Mouse (Mus musculus): ENCODE results near the gene Sh3bp1.

Gene Sh3bp1

GRCm38 (mm10) chr15:78899740-78900584, at the start of gene Sh3bp1:
TSS of gene Sh3bp1 (plus strand) at chr15:78899768.
- peak; percentile 86 for DNase-seq

DNA sequence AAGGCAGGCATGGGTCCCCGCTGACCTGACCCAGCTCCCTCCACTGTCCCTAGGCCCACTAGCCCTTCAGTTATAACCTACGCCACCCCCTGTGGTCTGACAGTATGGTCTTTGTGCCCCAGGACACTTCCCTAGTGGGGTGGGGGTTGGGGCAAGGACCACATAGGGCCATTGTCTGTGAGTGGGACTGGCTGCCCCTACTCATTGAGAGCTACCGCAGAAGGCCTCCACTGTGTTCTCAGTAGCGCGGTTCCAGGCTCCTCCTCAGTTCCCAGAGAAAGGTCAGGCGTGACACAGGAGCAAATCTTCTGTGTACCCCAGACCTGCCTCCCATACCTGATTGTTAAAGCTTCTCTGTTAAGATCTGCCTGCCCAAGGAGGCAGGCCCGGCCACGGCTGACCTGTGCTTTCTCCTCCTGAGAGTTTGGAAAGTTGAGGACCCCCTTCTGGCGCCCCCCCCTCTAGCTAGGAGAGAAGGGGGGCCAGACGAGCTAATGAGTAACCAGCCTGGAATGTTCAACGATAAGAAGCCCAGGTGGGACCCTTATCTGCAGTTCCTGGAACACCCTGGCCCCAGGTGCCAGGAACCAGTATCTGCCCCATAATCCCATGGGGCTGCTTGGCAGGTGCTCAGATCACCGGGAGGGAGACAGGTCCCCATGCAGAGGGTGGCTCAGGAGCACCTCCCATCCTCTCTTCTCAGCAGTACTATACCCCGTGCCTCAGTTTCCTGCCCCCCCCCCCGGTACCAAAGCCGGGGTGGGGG, 49.3 kb upstream of the Sh3bp1 start:
- no peak for DNase-seq

DNA sequence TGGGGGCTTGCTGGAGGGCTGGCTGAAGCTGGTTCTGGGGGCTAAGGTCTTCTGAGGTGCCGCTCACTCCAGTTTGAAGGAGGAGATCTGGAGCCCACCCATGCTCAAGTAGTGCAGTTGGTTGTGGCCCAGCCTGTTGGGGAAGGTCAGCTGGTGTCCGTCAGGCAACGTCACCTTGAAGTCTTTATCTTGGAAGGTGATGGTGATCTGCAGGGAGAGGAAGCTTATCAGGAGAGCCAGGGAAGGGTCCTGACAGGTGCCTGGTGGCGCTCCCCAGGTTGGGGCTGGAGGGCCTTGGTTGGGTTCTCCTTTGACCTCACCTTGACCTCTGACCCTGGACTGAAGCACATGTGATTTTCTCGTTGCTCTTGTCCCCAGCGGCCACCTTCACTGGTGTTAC, 48.6 kb upstream of the Sh3bp1 start:
- DNase-seq = no peak

- peak; percentile 89 for DNase-seq
Observed at GRCm38 (mm10) chr15:78851505-78852153, 47.9 kb upstream of the Sh3bp1 start.

- DNase-seq = no peak
Observed at GRCm38 (mm10) chr15:78855303-78855965, 44.1 kb upstream of the Sh3bp1 start, which contains the start of gene Lgals2. TSS of gene Lgals2 (minus strand) at chr15:78855529.

DNA sequence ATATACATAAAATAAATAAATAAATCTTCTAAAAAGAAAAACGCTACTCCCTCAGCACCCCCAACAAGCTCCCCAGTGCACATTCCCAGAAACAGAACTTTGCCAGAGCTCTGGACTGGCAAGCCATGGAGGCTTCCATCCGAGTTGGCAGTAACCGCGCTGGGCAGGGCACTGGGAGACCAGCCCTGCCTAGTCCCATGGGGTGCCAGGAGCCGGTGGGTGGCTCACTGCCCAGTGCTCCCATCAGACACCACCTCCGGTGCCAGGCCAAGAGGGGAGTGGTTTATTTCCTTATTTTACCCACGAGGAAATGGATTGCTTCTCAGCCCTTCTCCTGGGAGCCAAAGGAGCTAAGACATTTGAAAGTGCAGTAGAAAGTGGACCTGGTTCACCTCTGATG, 42.6 kb upstream of the Sh3bp1 start:
- DNase-seq = no peak

- DNase-seq = no peak
Observed at GRCm38 (mm10) chr15:78859311-78859710, 40.3 kb upstream of the Sh3bp1 start.

DNA sequence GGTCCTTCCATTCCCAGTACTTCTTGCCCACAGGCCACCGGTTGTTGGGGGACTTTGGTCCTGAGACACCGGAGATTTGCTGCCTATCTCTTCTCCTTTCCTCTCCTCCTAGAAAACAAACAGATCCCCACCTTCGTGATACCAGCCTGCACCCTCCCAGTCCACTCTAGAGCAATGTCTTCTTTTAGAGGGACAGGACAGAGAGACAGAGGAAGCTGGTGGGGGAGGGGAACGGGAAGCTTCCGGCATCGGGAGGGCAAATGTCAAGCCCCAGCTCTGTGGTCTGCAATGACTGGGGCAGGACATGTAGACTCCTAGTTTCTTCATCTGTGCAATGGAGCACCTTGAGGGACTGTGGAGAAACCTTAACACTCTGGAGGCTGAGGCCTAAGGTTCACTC, 39.9 kb upstream of the Sh3bp1 start:
- no peak for DNase-seq

GRCm38 (mm10) chr15:78862280-78862679, 37.3 kb upstream of the Sh3bp1 start:
- DNase-seq = no peak

- DNase-seq = no peak
Observed at GRCm38 (mm10) chr15:78863154-78863553, 36.4 kb upstream of the Sh3bp1 start.

DNA sequence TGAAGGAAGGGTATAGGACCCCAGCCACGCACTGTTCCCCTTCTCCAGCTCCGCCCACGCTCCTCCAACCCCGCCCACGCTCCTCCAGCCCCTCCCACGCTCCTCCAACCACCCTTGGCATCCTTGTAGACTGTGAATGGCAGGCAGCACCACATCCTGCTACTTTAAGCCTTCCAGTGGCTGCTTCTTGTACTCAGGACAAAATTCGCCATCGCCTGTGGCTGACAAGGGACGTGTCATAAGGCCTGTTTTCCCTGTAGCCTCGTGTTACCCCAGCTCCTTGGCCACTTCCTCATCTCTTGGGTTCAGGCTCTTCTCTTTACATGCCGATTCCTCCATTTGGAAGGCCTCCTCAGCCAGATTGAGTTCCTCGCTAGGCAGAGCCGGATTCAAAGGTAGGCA, 35.7 kb upstream of the Sh3bp1 start:
- DNase-seq = no peak

- DNase-seq = peak; percentile 76
Observed at GRCm38 (mm10) chr15:78868398-78868797, 31.2 kb upstream of the Sh3bp1 start.

GRCm38 (mm10) chr15:78868826-78869233, 30.7 kb upstream of the Sh3bp1 start:
- no peak for DNase-seq

GRCm38 (mm10) chr15:78869775-78870174, 29.8 kb upstream of the Sh3bp1 start:
- DNase-seq = peak; percentile 68

DNA sequence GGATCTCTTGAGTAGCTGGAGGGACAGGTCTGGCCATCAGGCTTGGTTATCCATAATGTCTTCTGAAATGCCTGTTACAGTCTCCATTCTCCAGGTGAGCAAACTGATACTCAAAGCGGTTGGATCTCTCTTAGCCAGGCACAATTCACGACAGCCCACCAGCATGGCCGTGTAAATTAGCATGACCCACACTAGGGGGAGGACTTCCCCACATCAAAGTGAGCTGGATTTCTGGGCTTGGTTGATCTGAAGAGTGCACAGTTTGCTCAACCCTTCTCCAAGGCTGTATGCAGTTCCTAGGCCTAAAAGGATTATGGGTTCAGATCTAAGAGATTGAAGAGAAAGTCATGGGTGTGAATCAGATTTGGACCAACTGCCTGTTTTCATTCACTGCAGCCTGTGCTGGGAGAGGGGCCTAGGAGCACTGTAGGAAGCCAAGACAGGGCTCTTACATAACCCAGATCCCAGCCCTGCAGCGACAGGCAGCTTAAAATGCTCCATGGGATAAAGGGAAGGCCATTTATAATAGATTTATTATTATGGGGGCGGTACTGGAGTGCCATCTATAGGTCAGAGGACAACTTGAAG, 27.5 kb upstream of the Sh3bp1 start:
- no peak for DNase-seq

- DNase-seq = no peak
Observed at GRCm38 (mm10) chr15:78873803-78874435, 25.6 kb upstream of the Sh3bp1 start.

DNA sequence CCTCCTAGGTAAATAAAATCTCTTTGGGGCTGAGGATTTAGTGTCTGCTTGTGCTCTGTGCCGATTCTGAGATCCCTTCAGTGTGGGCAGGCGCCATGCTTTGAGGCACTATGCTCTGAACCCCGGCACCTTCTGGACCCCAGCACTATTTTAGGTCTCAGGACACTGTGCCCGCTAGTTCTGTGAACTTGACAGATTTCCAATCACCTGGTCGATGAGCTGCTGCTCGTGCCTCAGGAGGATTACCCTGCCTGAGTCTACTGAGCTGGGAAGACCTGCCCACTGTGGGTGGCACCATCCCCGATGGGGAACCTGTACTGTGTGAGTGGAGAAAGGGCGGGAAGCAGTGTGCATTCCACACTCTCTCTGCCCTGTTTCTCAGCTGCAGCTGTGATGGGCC, 24.6 kb upstream of the Sh3bp1 start:
- DNase-seq = no peak

- DNase-seq = no peak
Observed at GRCm38 (mm10) chr15:78875537-78875936, 24.0 kb upstream of the Sh3bp1 start.

GRCm38 (mm10) chr15:78876258-78876696, 23.3 kb upstream of the Sh3bp1 start:
- peak; percentile 90 for DNase-seq

GRCm38 (mm10) chr15:78876991-78877809, 22.4 kb upstream of the Sh3bp1 start, which contains the start of gene Gga1:
TSS of gene Gga1 (plus strand) at chr15:78877190.
- DNase-seq = peak; percentile 98

Measured in embryo, embryonic 11 days (tissue).